Mouse (Mus musculus): ENCODE measurements around the gene Ep300. TPM values are rescaled to one million over a fixed set of nuclear protein-coding genes. Genes with fewer than 3 reads are reported as not detected.

The Ep300 gene
- polyA plus RNA-seq, 1 experiment from 2014 or later: 11.2 TPM

DNA sequence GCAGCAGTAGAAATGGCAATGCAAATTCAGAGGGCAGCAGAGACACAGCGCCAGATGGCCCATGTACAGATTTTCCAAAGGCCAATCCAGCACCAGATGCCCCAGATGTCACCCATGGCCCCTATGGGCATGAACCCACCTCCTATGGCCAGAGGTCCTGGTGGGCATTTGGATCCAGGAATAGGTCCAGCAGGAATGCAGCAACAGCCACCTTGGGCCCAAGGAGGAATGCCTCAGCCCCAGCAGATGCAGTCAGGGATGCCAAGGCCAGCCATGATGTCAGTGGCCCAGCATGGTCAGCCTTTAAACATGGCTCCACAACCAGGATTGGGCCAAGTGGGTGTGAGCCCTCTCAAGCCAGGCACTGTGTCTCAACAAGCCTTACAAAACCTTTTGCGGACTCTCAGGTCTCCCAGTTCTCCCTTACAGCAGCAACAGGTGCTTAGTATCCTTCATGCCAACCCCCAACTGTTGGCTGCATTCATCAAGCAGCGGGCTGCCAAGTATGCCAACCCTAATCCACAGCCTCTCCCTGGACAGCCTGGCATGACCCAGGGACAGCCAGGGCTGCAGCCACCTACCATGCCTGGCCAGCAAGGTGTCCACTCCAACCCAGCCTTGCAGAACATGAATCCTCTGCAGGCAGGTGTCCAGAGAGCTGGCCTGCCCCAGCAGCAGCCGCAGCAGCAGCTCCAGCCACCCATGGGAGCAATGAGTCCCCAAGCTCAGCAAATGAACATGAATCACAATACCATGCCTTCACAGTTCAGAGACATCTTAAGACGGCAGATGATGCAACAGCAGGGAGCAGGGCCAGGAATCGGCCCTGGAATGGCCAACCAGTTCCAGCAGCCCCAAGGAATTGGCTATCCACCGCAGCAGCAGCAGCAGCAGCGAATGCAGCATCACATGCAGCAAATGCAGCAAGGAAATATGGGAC lies 64.6 kb downstream of the Ep300 start:
- no peaks in the 10 kb centered on the region for H3K4me1 ChIP-seq (replicated peaks; ENCODE audit: insufficient read depth, low read length)
- H3K9ac ChIP-seq (ENCODE audit: low read depth, low read length): no peak overlapping the region
- no peaks in the 10 kb centered on the region for H3K27me3 ChIP-seq (ENCODE audit: insufficient read depth, low read length)
- DNase-seq (ENCODE audit: low spot score) (no peak), ATAC-seq (replicated peaks; ENCODE audit: low FRiP score, low read depth) (no peak)
- 93% methylated on average over 8 of the region's 8 CpGs for WGBS
- no peaks in the 10 kb centered on the region for H3K9me3 ChIP-seq (replicated peaks; ENCODE audit: low read length)
- H3K36me3 ChIP-seq (ENCODE audit: insufficient read depth, low read length): peaks cover 46% of the 10 kb centered on the region
- no peak overlapping the region for H3K4me3 ChIP-seq (replicated peaks; ENCODE audit: low read depth, low read length)
- H3K27ac ChIP-seq: no peak overlapping the region
- no peak overlapping the region for H3K4me2 ChIP-seq (ENCODE audit: low read length)
- TF ChIP-seq CTCF (IDR thresholded peaks at IDR 0.05; ENCODE audit: low read depth): no peak

DNA sequence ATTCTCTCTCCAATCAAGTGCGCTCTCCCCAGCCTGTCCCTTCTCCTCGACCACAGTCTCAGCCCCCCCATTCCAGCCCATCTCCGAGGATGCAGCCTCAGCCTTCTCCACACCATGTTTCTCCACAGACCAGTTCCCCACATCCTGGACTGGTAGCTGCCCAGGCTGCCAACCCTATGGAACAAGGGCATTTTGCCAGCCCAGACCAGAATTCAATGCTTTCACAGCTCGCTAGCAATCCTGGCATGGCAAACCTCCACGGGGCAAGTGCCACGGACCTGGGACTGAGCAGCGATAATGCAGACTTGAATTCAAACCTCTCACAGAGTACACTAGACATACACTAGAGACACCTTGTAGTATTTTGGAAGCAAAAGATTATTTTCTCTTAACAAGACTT lies 65.5 kb downstream of the Ep300 start:
- TF ChIP-seq CTCF (IDR thresholded peaks at IDR 0.05; ENCODE audit: low read depth): no peak
- no peak overlapping the region for H3K4me2 ChIP-seq (ENCODE audit: low read length)
- no peak overlapping the region for H3K9ac ChIP-seq (ENCODE audit: low read depth, low read length)
- no peak for ATAC-seq (replicated peaks; ENCODE audit: low FRiP score, low read depth)
- no peak overlapping the region for H3K4me3 ChIP-seq (replicated peaks; ENCODE audit: low read depth, low read length)
- H3K9me3 ChIP-seq (replicated peaks; ENCODE audit: low read length): no peaks in the 10 kb centered on the region
- peaks cover 37% of the 10 kb centered on the region for H3K36me3 ChIP-seq (ENCODE audit: insufficient read depth, low read length)
- no peaks in the 10 kb centered on the region for H3K27me3 ChIP-seq (ENCODE audit: insufficient read depth, low read length)
- no peak for DNase-seq (ENCODE audit: low spot score)
- no peaks in the 10 kb centered on the region for H3K4me1 ChIP-seq (replicated peaks; ENCODE audit: insufficient read depth, low read length)
- no peak overlapping the region for H3K27ac ChIP-seq
- WGBS: 89% methylated on average over 7 of the region's 7 CpGs

- WGBS: 83% methylated on average over 2 of the region's 2 CpGs
- no peaks in the 10 kb centered on the region for H3K36me3 ChIP-seq (ENCODE audit: insufficient read depth, low read length)
- no peaks in the 10 kb centered on the region for H3K27me3 ChIP-seq (ENCODE audit: insufficient read depth, low read length)
- ATAC-seq (replicated peaks; ENCODE audit: low FRiP score, low read depth) (no peak), DNase-seq (ENCODE audit: low spot score) (no peak)
- H3K27ac ChIP-seq: no peak overlapping the region
- no peaks in the 10 kb centered on the region for H3K4me1 ChIP-seq (replicated peaks; ENCODE audit: insufficient read depth, low read length)
- H3K9me3 ChIP-seq (replicated peaks; ENCODE audit: low read length): no peaks in the 10 kb centered on the region
- no peak for TF ChIP-seq CTCF (IDR thresholded peaks at IDR 0.05; ENCODE audit: low read depth)
- no peak overlapping the region for H3K4me2 ChIP-seq (ENCODE audit: low read length)
- H3K9ac ChIP-seq (ENCODE audit: low read depth, low read length): no peak overlapping the region
- no peak overlapping the region for H3K4me3 ChIP-seq (replicated peaks; ENCODE audit: low read depth, low read length)
Observed at GRCm38 (mm10) chr15:81661701-81662100, 76.5 kb downstream of the Ep300 start.

GRCm38 (mm10) chr15:81663281-81663680 lies 78.1 kb downstream of the Ep300 start:
- no peaks in the 10 kb centered on the region for H3K27me3 ChIP-seq (ENCODE audit: insufficient read depth, low read length)
- H3K4me2 ChIP-seq (ENCODE audit: low read length): peak overlapping the region; percentile 97
- ATAC-seq (replicated peaks; ENCODE audit: low FRiP score, low read depth): no peak
- 68% methylated on average over 10 of the region's 10 CpGs for WGBS
- H3K4me1 ChIP-seq (replicated peaks; ENCODE audit: insufficient read depth, low read length): no peaks in the 10 kb centered on the region
- H3K36me3 ChIP-seq (ENCODE audit: insufficient read depth, low read length): 0 out of 2 replicates have a peak, but pooled peaks cover 4% of the 10 kb centered on the region
- no peak overlapping the region for H3K9ac ChIP-seq (ENCODE audit: low read depth, low read length)
- no peak overlapping the region for H3K27ac ChIP-seq
- H3K9me3 ChIP-seq (replicated peaks; ENCODE audit: low read length): no peaks in the 10 kb centered on the region
- peak overlapping the region; percentile 81; the same call in 1 of the 2 replicates for H3K4me3 ChIP-seq (replicated peaks; ENCODE audit: low read depth, low read length)
- no peak for DNase-seq (ENCODE audit: low spot score)
- no peak for TF ChIP-seq CTCF (IDR thresholded peaks at IDR 0.05; ENCODE audit: low read depth)

GRCm38 (mm10) chr15:81663697-81664561 lies 78.8 kb downstream of the Ep300 start, which contains the start of gene L3mbtl2:
Gene L3mbtl2 (plus strand): TSS chr15:81663889.
- under 1% methylated on average over 55 of the region's 55 CpGs for WGBS

DNA sequence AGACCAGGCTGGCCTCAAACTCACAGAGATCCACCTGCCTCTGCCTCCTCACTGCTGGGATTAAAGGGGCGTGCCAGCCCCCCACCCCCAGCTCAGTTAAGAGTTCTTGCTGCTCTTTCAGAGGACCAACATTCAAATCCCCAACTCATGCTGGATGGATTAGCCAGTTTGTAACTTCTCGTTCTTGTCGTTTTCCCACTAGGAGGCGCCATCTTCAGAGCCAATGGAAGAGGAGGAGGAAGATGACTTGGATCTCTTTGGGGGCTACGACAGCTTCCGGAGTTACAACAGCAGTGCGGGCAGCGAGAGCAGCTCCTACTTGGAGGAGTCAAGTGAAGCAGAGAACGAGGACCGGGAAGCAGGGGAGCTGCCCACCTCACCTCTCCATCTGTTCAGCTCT lies 81.8 kb downstream of the Ep300 start:
- peaks cover 19% of the 10 kb centered on the region; the same call in 1 of the 2 replicates for H3K36me3 ChIP-seq (ENCODE audit: insufficient read depth, low read length)
- no peaks in the 10 kb centered on the region for H3K27me3 ChIP-seq (ENCODE audit: insufficient read depth, low read length)
- no peak overlapping the region for H3K9ac ChIP-seq (ENCODE audit: low read depth, low read length)
- TF ChIP-seq CTCF (IDR thresholded peaks at IDR 0.05; ENCODE audit: low read depth): peak; percentile 29; the same call in 1 of the 2 replicates
- 87% methylated on average over 10 of the region's 10 CpGs for WGBS
- ATAC-seq (replicated peaks; ENCODE audit: low FRiP score, low read depth) (no peak), DNase-seq (ENCODE audit: low spot score) (no peak)
- H3K9me3 ChIP-seq (replicated peaks; ENCODE audit: low read length): no peaks in the 10 kb centered on the region
- H3K4me3 ChIP-seq (replicated peaks; ENCODE audit: low read depth, low read length): no peak overlapping the region
- no peak overlapping the region for H3K4me2 ChIP-seq (ENCODE audit: low read length)
- H3K27ac ChIP-seq: no peak overlapping the region
- H3K4me1 ChIP-seq (replicated peaks; ENCODE audit: insufficient read depth, low read length): no peaks in the 10 kb centered on the region

More at GRCm38 (mm10) chr15:81663697-81664561, 78.8 kb downstream of the Ep300 start, which contains the start of gene L3mbtl2:
- Histone ChIP-seq H3K36me3 (ENCODE audit: insufficient read depth, low read length) (0 out of 2 replicates have a peak, but pooled peaks cover 9% of the 10 kb centered on the region), H3K4me2 (ENCODE audit: low read length) (peak within 1 kb of the TSS; percentile 97), H3K27ac (no peak within 1 kb of the TSS), H3K9me3 (replicated peaks; ENCODE audit: low read length) (no peaks in the 10 kb centered on the region), H3K4me3 (replicated peaks; ENCODE audit: low read depth, low read length) (peak within 1 kb of the TSS; percentile 81), H3K4me1 (replicated peaks; ENCODE audit: insufficient read depth, low read length) (no peaks in the 10 kb centered on the region), H3K9ac (ENCODE audit: low read depth, low read length) (peak within 1 kb of the TSS; percentile 67), H3K27me3 (ENCODE audit: insufficient read depth, low read length) (no peaks in the 10 kb centered on the region)
- ATAC-seq (replicated peaks; ENCODE audit: low FRiP score, low read depth) (peak; percentile 98), DNase-seq (ENCODE audit: low spot score) (peak; percentile 96)
- TF ChIP-seq CTCF (IDR thresholded peaks at IDR 0.05; ENCODE audit: low read depth): peak; percentile 35
